Mouse (Mus musculus) neural tube, embryonic 12.5 days (tissue): ENCODE data around the gene Ddx5. TPM values are rescaled to one million over a fixed set of nuclear protein-coding genes. Genes with fewer than 3 reads are reported as not detected.
A peak's percentile ranks its signal among the peaks of the same experiment; 100 is the strongest.
"Not testable (repeated sequence)": the region's sequence is repeated elsewhere in the genome, so short reads cannot be mapped to it uniquely, and the experiment has no call there.

ENCODE experiments used
- ATAC-seq: fragments of 200-750 bp; cut with Nextera tagmentation; 2 replicates; pipeline ENCODE4 v1.8.0; 2017; ENCODE audit warnings: low read depth, mild to moderate bottlenecking, moderate TSS enrichment, moderate library complexity; ENCODE audit not compliant: low FRiP score
- H3K27ac ChIP-seq: fragments of 300-500 bp; sonication (generic); 2 replicates; pipeline ENCODE4 v1.5.1; 2016
- H3K27me3 ChIP-seq: fragments of 300-500 bp; sonication (generic); replicated peaks from 2 replicates; pipeline ENCODE4 v1.6.1; 2016; ENCODE audit warnings: mild to moderate bottlenecking
- H3K36me3 ChIP-seq: fragments of 300-500 bp; sonication (generic); 2 replicates; pipeline ENCODE4 v1.6.1; 2016; ENCODE audit warnings: mild to moderate bottlenecking
- H3K4me1 ChIP-seq: fragments of 300-500 bp; sonication (generic); 2 replicates; pipeline ENCODE4 v1.6.1; 2016
- H3K4me2 ChIP-seq: fragments of 300-500 bp; sonication (generic); replicated peaks from 2 replicates; pipeline ENCODE4 v1.6.1; 2016; ENCODE audit warnings: mild to moderate bottlenecking
- H3K4me3 ChIP-seq: fragments of 300-500 bp; sonication (generic); 2 replicates; pipeline ENCODE4 v1.5.1; 2016
- H3K9ac ChIP-seq: fragments of 300-500 bp; sonication (generic); 2 replicates; pipeline ENCODE4 v1.6.1; 2016; ENCODE audit warnings: mild to moderate bottlenecking
- H3K9me3 ChIP-seq: fragments of 300-500 bp; sonication (generic); 2 replicates; pipeline ENCODE4 v1.6.1; 2016; ENCODE audit warnings: mild to moderate bottlenecking
- WGBS: fragments of 180-500 bp; shearing (Covaris S2); methylation state at CpG from one replicate; pipeline ENCODE4 v1.1.7; 2016; 5-methylcytosine and 5-hydroxymethylcytosine counted together
- polyA plus RNA-seq: library from polyadenylated mRNA; unstranded; fragments of >200 nt; fragmentation: Nextera tagmentation; extraction: Ambion mirVana; gene quantifications from 2 replicates; pipeline ENCODE4 v1.2.1, GENCODE M21; 2016

The Ddx5 gene
- polyA plus RNA-seq, 1 experiment from 2014 or later: 465 TPM

GRCm38 (mm10) chr11:106787131-106788025 lies 1.6 kb downstream of the Ddx5 start:
- 0 out of 2 replicates have a peak, but pooled peaks have one; percentile 5 for ATAC-seq
- peaks cover 13% of the 10 kb centered on the region for H3K4me1 ChIP-seq
- peaks cover 42% of the 10 kb centered on the region for H3K36me3 ChIP-seq
- H3K9ac ChIP-seq: peak overlapping the region; percentile 99
- H3K9me3 ChIP-seq: no peaks in the 10 kb centered on the region
- no peaks in the 10 kb centered on the region for H3K27me3 ChIP-seq
- peak overlapping the region; percentile 84 for H3K4me2 ChIP-seq
- peak overlapping the region; percentile 97 for H3K27ac ChIP-seq
- H3K4me3 ChIP-seq: peak overlapping the region; percentile 91
- under 1% methylated on average over 65 of the region's 65 CpGs for WGBS

GRCm38 (mm10) chr11:106785043-106785442 lies 3.9 kb downstream of the Ddx5 start:
- ATAC-seq: no peak
- Histone ChIP-seq H3K4me2 (no peak overlapping the region), H3K27me3 (no peaks in the 10 kb centered on the region), H3K4me3 (no peak overlapping the region), H3K36me3 (peaks cover 54% of the 10 kb centered on the region), H3K9me3 (no peaks in the 10 kb centered on the region), H3K27ac (no peak overlapping the region), H3K9ac (no peak overlapping the region), H3K4me1 (peaks cover 13% of the 10 kb centered on the region)
- WGBS: 90% methylated on average over 1 of the region's 1 CpGs

GRCm38 (mm10) chr11:106784476-106784875 lies 4.5 kb downstream of the Ddx5 start:
- Histone ChIP-seq H3K4me3 (no peak overlapping the region), H3K36me3 (peaks cover 56% of the 10 kb centered on the region), H3K9ac (no peak overlapping the region), H3K9me3 (no peaks in the 10 kb centered on the region), H3K27ac (no peak overlapping the region), H3K27me3 (no peaks in the 10 kb centered on the region), H3K4me1 (peaks cover 13% of the 10 kb centered on the region), H3K4me2 (no peak overlapping the region)
- ATAC-seq: no peak
- 93% methylated on average over 2 of the region's 2 CpGs for WGBS

- WGBS: 87% methylated on average over 9 of the region's 9 CpGs
- peaks cover 13% of the 10 kb centered on the region for H3K4me1 ChIP-seq
- no peak for ATAC-seq
Measured at GRCm38 (mm10) chr11:106782841-106783764, 5.9 kb downstream of the Ddx5 start.

GRCm38 (mm10) chr11:106782271-106782670 lies 6.7 kb downstream of the Ddx5 start:
- H3K27me3 ChIP-seq, H3K27ac ChIP-seq, H3K9me3 ChIP-seq, H3K4me3 ChIP-seq, H3K4me2 ChIP-seq, H3K9ac ChIP-seq, ATAC-seq: not testable (repeated sequence)
- Histone ChIP-seq H3K4me1 (peaks cover 13% of the 10 kb centered on the region), H3K36me3 (peaks cover 56% of the 10 kb centered on the region)
- 90% methylated on average over 7 of the region's 7 CpGs for WGBS

More at GRCm38 (mm10) chr11:106782841-106783764, 5.9 kb downstream of the Ddx5 start:
- no peak overlapping the region for H3K4me2 ChIP-seq
- no peaks in the 10 kb centered on the region for H3K9me3 ChIP-seq
- H3K27ac ChIP-seq: no peak overlapping the region
- no peak overlapping the region for H3K9ac ChIP-seq
- no peak overlapping the region for H3K4me3 ChIP-seq
- H3K27me3 ChIP-seq: no peaks in the 10 kb centered on the region
- H3K36me3 ChIP-seq: peaks cover 56% of the 10 kb centered on the region

GRCm38 (mm10) chr11:106780590-106781220 lies 8.3 kb downstream of the Ddx5 start:
- H3K4me1 ChIP-seq: peaks cover 6% of the 10 kb centered on the region
- H3K27ac ChIP-seq: no peak overlapping the region
- no peak overlapping the region for H3K4me3 ChIP-seq
- no peak for ATAC-seq
- no peaks in the 10 kb centered on the region for H3K27me3 ChIP-seq
- H3K4me2 ChIP-seq: no peak overlapping the region
- no peaks in the 10 kb centered on the region for H3K9me3 ChIP-seq
- 79% methylated on average over 6 of the region's 6 CpGs for WGBS
- peaks cover 51% of the 10 kb centered on the region for H3K36me3 ChIP-seq
- no peak overlapping the region for H3K9ac ChIP-seq

GRCm38 (mm10) chr11:106780089-106780425 lies 8.9 kb downstream of the Ddx5 start:
- ATAC-seq: no peak
- Histone ChIP-seq H3K27ac (0 out of 2 replicates have a peak overlapping the region, but pooled peaks have one; percentile 86), H3K9ac (no peak overlapping the region), H3K4me3 (no peak overlapping the region), H3K27me3 (no peaks in the 10 kb centered on the region), H3K4me1 (0 out of 2 replicates have a peak, but pooled peaks cover 2% of the 10 kb centered on the region), H3K4me2 (peak overlapping the region; percentile 86), H3K36me3 (peaks cover 51% of the 10 kb centered on the region), H3K9me3 (no peaks in the 10 kb centered on the region)
- 74% methylated on average over 4 of the region's 4 CpGs for WGBS

- H3K36me3 ChIP-seq: peaks cover 51% of the 10 kb centered on the region
- H3K4me3 ChIP-seq: peak within 1 kb of the TSS; percentile 77
- no peaks in the 10 kb centered on the region for H3K9me3 ChIP-seq
- H3K4me1 ChIP-seq: 0 out of 2 replicates have a peak, but pooled peaks cover 2% of the 10 kb centered on the region
- WGBS: 2% methylated on average over 30 of the region's 30 CpGs
- H3K27ac ChIP-seq: peak within 1 kb of the TSS; percentile 86
- H3K9ac ChIP-seq: peak within 1 kb of the TSS; percentile 88
- ATAC-seq: peak; percentile 100
- H3K27me3 ChIP-seq: no peaks in the 10 kb centered on the region
- H3K4me2 ChIP-seq: peak within 1 kb of the TSS; percentile 86
Measured at GRCm38 (mm10) chr11:106779388-106780088, 9.4 kb downstream of the Ddx5 start, which contains the start of gene Polg2. TSS of gene Polg2 (minus strand) at chr11:106779537.

GRCm38 (mm10) chr11:106778589-106779387 lies 10.2 kb downstream of the Ddx5 start:
- Histone ChIP-seq H3K36me3 (peaks cover 51% of the 10 kb centered on the region), H3K27me3 (no peaks in the 10 kb centered on the region), H3K4me1 (0 out of 2 replicates have a peak, but pooled peaks cover 2% of the 10 kb centered on the region), H3K9me3 (no peaks in the 10 kb centered on the region), H3K4me3 (peak overlapping the region; percentile 77), H3K4me2 (peak overlapping the region; percentile 86), H3K27ac (peak overlapping the region; percentile 86), H3K9ac (peak overlapping the region; percentile 88)
- no peak; the same call in none of the 2 replicates for ATAC-seq
- WGBS: 3% methylated on average over 39 of the region's 39 CpGs

GRCm38 (mm10) chr11:106778132-106778531 lies 10.9 kb downstream of the Ddx5 start:
- Histone ChIP-seq H3K4me3 (no peak overlapping the region), H3K4me1 (0 out of 2 replicates have a peak, but pooled peaks cover 2% of the 10 kb centered on the region), H3K9ac (no peak overlapping the region), H3K9me3 (no peaks in the 10 kb centered on the region), H3K36me3 (peaks cover 51% of the 10 kb centered on the region), H3K27me3 (no peaks in the 10 kb centered on the region), H3K27ac (no peak overlapping the region), H3K4me2 (no peak overlapping the region)
- no peak for ATAC-seq
- WGBS: 93% methylated on average over 7 of the region's 7 CpGs
